Mouse (Mus musculus) 3134 (cell line): ENCODE results near the gene Tbc1d24.
"Not testable (repeated sequence)": the region's sequence is repeated elsewhere in the genome, so short reads cannot be mapped to it uniquely, and the experiment has no call there.

Experiments used
- DNase-seq: peaks from one replicate; pipeline ENCODE4 v3.0.0-alpha.2; 2011; ENCODE audit warnings: low spot score; ENCODE audit not compliant: insufficient read length; ENCODE audit errors: extremely low read depth

The Tbc1d24 gene

GRCm38 (mm10) chr17:24154463-24154862 lies 50.9 kb downstream of the Tbc1d24 start:
- no peak for DNase-seq

- DNase-seq: peak; percentile 90
Observed at GRCm38 (mm10) chr17:24151890-24152563, 53.3 kb downstream of the Tbc1d24 start.

DNA sequence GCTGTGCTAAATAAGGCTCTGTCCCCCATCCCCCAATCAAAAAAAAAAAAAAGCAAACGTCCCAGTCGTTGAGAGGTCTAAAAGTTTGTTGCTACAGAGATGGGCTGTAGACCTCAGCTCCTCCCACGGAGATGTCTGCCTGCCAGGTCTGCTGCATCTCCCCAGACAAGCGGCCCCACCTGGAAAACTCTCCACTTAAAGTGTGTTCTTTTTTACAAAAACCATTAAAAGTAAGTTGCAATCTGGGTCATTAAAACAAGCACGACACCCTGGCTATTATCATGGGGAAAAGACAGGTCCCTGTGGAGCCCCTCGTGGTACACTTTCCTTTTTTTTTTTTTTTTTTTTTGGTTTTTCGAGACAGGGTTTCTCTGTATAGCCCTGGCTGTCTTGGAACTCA lies 54.0 kb downstream of the Tbc1d24 start:
- no peak for DNase-seq

DNA sequence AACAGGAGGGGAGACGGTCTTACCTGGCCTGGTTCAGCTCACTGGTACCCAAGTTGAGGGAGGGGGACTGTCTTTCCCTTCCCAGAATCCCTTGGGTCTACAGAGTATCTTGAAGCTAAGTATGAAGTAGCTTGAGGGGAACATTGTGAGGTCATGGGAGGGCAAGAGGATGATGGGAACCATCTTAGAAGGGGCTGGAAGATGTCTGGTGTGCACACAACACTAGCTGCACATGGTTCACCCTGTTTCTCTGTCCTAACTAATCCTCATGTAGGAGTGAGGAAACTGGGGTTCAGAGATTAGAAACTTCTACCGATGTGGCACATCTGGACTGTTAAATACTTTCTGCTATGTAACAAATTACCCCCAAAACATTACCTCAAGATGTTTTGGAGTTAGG lies 54.5 kb downstream of the Tbc1d24 start, which contains the start of gene Pdpk1:
Gene Pdpk1, minus strand, starts transcription at position 101 of the 400 bp plus-strand sequence.
- no peak for DNase-seq

DNA sequence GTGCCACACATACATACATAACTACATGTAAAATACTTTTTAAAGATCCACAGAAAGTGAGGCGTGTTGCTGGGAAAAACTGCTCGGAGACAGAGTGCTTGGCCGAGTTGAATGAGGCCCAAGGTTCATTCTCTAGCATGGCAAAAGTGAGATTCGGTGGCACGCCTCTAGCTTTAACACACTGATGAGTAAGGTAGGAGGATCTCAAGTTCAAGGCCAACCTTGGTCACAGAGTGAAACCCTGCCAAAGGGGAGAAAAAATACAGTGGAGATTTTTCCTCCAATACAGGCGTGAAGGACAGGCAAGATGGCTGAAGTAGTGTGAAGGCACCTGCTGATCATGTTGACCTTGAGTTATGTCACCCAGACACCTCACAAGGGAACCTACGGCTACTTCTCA lies 55.9 kb downstream of the Tbc1d24 start:
- no peak for DNase-seq

GRCm38 (mm10) chr17:24142897-24143296 lies 62.5 kb downstream of the Tbc1d24 start:
- no peak for DNase-seq

DNA sequence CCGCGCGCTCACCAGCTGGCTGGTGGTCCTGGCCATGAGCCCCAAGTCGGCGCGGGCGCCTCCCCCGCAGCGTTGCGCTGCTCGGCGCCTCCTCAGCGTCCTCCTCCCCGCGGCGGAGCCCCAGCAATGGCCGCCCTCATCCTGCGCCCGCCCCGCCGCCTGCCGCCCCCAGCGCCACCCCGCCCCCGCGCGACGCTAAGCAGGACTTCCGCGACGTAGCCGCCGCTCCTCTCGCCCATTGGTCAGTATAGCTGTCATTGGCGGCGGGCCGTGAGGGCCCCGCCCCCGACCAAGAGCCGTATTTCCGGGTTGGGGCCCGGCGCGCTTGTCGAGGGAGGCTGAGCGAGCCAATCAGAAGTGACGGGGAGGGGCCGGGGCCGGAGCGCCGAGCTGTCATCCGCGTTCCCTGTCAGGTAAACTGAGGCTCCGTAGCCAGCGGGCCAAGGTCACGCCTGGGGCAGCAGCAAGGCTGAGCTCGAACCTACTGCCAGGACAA lies 63.9 kb downstream of the Tbc1d24 start:
- peak; percentile 98 for DNase-seq

GRCm38 (mm10) chr17:24140845-24141424 lies 64.4 kb downstream of the Tbc1d24 start:
- no peak for DNase-seq

DNA sequence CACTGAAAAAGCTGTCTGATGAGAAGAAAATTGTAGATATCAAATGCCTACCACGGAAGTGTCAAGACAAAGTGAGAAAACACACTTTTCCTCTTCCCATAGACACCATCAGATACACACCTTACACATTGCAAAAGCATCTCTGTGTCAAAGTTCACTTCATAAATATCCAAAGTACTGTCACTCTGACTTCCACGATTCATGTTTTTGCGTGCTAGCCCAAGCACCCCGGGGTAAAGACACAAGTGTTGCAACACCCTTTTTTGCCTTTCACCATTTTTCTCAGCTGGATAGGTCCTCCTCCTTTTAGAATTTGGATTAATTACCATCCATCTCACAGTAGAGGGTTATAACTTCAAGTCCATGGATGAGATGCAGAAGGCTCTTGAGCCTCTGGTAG lies 65.4 kb downstream of the Tbc1d24 start:
- DNase-seq: no peak

DNA sequence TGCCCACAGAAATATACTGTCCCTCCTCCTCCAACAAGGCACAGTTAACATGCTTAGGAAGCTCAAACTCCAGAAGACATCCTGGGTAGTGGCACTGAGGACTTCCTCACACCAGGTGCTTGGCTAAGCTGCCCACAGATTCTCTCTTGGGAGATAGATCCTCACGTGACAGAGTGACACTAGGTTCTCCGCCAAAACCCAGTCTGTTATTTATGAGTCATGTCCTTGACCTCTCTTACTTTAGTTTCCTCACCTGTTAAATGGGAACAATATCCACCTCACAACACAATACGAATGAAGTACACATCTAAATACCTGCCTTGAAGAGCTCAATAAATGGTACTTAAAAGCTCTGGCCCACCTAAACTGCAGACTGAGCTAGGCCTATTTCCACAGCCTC lies 66.1 kb downstream of the Tbc1d24 start:
- DNase-seq: no peak

- no peak for DNase-seq
Observed at GRCm38 (mm10) chr17:24137226-24137880, 68.0 kb downstream of the Tbc1d24 start.

GRCm38 (mm10) chr17:24134062-24134461 lies 71.3 kb downstream of the Tbc1d24 start:
- DNase-seq: no peak

GRCm38 (mm10) chr17:24132919-24133318 lies 72.4 kb downstream of the Tbc1d24 start:
- DNase-seq: not testable (repeated sequence)

DNA sequence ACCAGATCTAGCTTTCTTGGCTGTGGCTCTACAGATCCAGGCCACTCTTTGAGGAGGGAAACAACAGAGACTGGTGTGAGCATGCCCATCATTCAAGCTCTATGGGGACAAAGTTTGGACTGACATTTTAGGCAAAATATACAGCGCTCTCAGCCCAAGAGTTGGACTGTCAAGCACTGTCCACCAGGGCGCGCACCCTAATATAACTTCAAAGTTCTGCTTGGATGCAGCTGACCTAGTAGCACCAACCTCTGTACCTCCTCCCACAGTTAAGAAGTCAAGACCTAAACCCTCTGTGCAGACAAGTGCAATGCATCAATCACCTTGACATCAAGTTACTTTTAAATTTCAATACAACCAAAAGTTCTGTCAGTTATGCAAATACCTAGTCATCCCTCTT lies 73.8 kb downstream of the Tbc1d24 start:
- no peak for DNase-seq

DNA sequence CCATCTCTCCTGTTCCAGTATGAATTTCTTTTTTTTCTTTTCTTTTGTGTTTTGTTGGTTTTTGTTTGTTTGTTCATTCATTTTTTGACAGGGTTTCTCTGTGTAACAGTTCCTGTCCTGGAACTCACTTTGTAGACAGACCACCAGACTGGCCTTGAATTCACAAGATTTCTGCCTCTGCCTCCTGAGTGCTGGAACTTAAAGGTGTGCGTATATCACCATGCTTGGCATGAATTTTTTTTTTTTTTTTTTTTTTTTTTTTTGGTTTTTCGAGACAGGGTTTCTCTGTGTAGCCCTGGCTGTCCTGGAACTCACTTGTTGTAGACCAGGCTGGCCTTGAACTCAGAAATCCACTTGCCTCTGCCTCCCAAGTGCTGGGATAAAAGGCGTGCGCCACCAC lies 76.1 kb downstream of the Tbc1d24 start:
- not testable (repeated sequence) for DNase-seq

DNA sequence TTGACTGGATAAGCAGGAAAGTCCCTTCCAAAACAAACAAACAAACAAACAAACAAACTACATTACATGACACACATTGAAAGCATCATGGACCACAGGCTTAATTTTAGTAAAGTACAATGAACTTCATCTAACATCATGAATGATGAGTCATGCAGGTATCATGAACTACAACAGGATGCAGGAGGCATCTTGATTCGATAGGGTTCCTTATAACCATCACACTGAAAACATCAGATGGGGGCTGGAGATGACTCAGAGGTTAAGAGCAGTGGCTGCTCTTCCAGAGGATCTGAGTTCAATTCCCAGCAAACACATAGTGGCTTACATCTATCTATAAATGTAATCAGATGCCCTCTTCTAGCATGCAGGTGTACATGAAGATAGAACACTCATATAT lies 77.8 kb downstream of the Tbc1d24 start:
- no peak for DNase-seq

- no peak for DNase-seq
Observed at GRCm38 (mm10) chr17:24126801-24127200, 78.6 kb downstream of the Tbc1d24 start.
